30 mouse cellular contexts compared by ENCODE assay signal in genomic region chr1:42742242-42742560, GRCm38 (mm10). TPM values are rescaled to one million over a fixed set of nuclear protein-coding genes. Genes with fewer than 3 reads are reported as not detected.
DNase-seq lines count a peak whose midpoint lies in the region; ATAC-seq lines count a peak whose summit lies in the region.
"Had no signal": no experiment of that assay in that cellular context is flagged by ENCODE, and none has a peak within 500 bp of the region (broad histone marks: within the 10 kb centered on the region; RNA-seq: fewer than 3 reads in every experiment).

No protein-coding gene starts in this region.

- no peak for ATAC-seq in hindbrain, embryonic 13.5 days (ENCODE audit: low FRiP score)
- ATAC-seq: CD4-positive, CD25-positive, alpha-beta regulatory T cell, adult 4 months; forebrain, embryonic 13.5 days; lung, postnatal 0 days had no signal

- 79% methylated on average over 4 of the region's 4 CpGs for WGBS in hindbrain, embryonic 13.5 days
- WGBS in hindbrain, embryonic 10.5 days: 77% methylated on average over 4 of the region's 4 CpGs

- no peak overlapping the region for H3K4me2 ChIP-seq in hindbrain, embryonic 13.5 days
- H3K4me2 ChIP-seq: forebrain, embryonic 13.5 days; heart, embryonic 11.5 days; limb, embryonic 15.5 days; liver, embryonic 13.5 days; midbrain, embryonic 15.5 days; neural tube, embryonic 13.5 days had no signal

- H3K36me3 ChIP-seq in hindbrain, embryonic 13.5 days: no peaks in the 10 kb centered on the region
- no peaks in the 10 kb centered on the region for H3K36me3 ChIP-seq in hindbrain, embryonic 10.5 days
- H3K36me3 ChIP-seq: limb, embryonic 10.5 days; limb, embryonic 15.5 days; liver, embryonic 13.5 days; midbrain, embryonic 15.5 days; neural tube, embryonic 13.5 days had no signal

- peaks cover 23% of the 10 kb centered on the region for H3K4me1 ChIP-seq in hindbrain, embryonic 13.5 days (replicated peaks)
- H3K4me1 ChIP-seq in hindbrain, embryonic 10.5 days (replicated peaks): peaks cover 2% of the 10 kb centered on the region; the same call in 1 of the 2 replicates
- H3K4me1 ChIP-seq: liver, embryonic 13.5 days had no signal

- no peaks in the 10 kb centered on the region for H3K9me3 ChIP-seq in hindbrain, embryonic 13.5 days
- H3K9me3 ChIP-seq in hindbrain, embryonic 10.5 days: peaks cover 6% of the 10 kb centered on the region; the same call in 1 of the 2 replicates
- H3K9me3 ChIP-seq: forebrain, embryonic 13.5 days; limb, embryonic 10.5 days; limb, embryonic 15.5 days; liver, embryonic 13.5 days; midbrain, embryonic 15.5 days; neural tube, embryonic 13.5 days had no signal

- no peaks in the 10 kb centered on the region for H3K27me3 ChIP-seq in hindbrain, embryonic 13.5 days
- H3K27me3 ChIP-seq in hindbrain, embryonic 10.5 days (ENCODE audit: insufficient read depth, poor library complexity, severe bottlenecking): no peaks in the 10 kb centered on the region
- H3K27me3 ChIP-seq: forebrain, embryonic 13.5 days; limb, embryonic 15.5 days; liver, embryonic 13.5 days; megakaryocyte, embryonic 14.5 days; midbrain, embryonic 15.5 days; neural tube, embryonic 13.5 days had no signal

- no peak overlapping the region for H3K4me3 ChIP-seq in hindbrain, embryonic 13.5 days
- H3K4me3 ChIP-seq in hindbrain, embryonic 10.5 days: no peak overlapping the region
- H3K4me3 ChIP-seq: forebrain, embryonic 13.5 days; limb, embryonic 10.5 days; limb, embryonic 15.5 days; liver, embryonic 13.5 days; megakaryocyte, embryonic 14.5 days; midbrain, embryonic 15.5 days; myocyte; neural tube, embryonic 13.5 days had no signal

- H3K27ac ChIP-seq in hindbrain, embryonic 13.5 days: peak overlapping the region; percentile 49; the same call in 1 of the 2 replicates
- no peak overlapping the region for H3K27ac ChIP-seq in hindbrain, embryonic 10.5 days
- H3K27ac ChIP-seq: forebrain, embryonic 13.5 days; limb, embryonic 10.5 days; limb, embryonic 15.5 days; liver, embryonic 13.5 days; midbrain, embryonic 15.5 days had no signal

- DNase-seq in hindbrain, embryonic 10.5 days (ENCODE audit: low spot score): no peak
- peak; percentile 27 for DNase-seq in kidney, adult 18-20 months
- DNase-seq in kidney, adult 9 months: peak; percentile 88
- peak; percentile 19 for DNase-seq in kidney, postnatal 10 days
- DNase-seq in T-cell, adult 2 months (ENCODE audit: low spot score): no peak
- DNase-seq in layer of hippocampus, postnatal 14 days (ENCODE audit: low spot score in 2 of 2): no peak
- no peak for DNase-seq in gastrocnemius, postnatal 10 days
- DNase-seq: adrenal gland, postnatal 25 days; cerebellum, adult 2 months; cerebellum, postnatal 25 days; gastrocnemius, postnatal 14 days; heart, adult 18-20 months; heart, postnatal 4 days; layer of hippocampus, postnatal 36 days; liver, embryonic 13.5 days; lung, adult 18-20 months; lung, postnatal 4 days had no signal

- no peak overlapping the region for H3K9ac ChIP-seq in hindbrain, embryonic 13.5 days
- H3K9ac ChIP-seq: forebrain, embryonic 13.5 days; limb, embryonic 15.5 days; liver, embryonic 13.5 days; midbrain, embryonic 15.5 days; neural tube, embryonic 13.5 days had no signal

RNA-seq across cellular contexts. Expression of gene Pou3f3, which starts 46.6 kb away (rescaled TPM):
- 17.4 and 18.2 TPM in 2 replicates for polyA plus RNA-seq in hindbrain, embryonic 13.5 days (2015; fragmentation: Nextera tagmentation; extraction: Ambion mirVana)
- polyA plus RNA-seq in hindbrain, embryonic 10.5 days (2016; fragmentation: Nextera tagmentation; extraction: Ambion mirVana): 16.8 and 17.8 TPM in 2 replicates
- 10 to 100 TPM; 53.2 to 54.3 TPM for total RNA-seq in layer of hippocampus, postnatal 14 days (2021)
- total RNA-seq in gastrocnemius, postnatal 10 days (2021): under 1 TPM; 0.12 to 0.16 TPM
- total RNA-seq: adrenal gland, adult 18-20 months; gastrocnemius, postnatal 14 days had no signal
- polyA plus RNA-seq: heart, embryonic 16.5 days; limb, embryonic 10.5 days; myocyte had no signal

Comparison
In these comparisons a context has a peak if more than half of its experiments do, and no peak if none do; other contexts are left out.
1. DNase-seq: peak in kidney, adult 18-20 months (single experiment), kidney, adult 9 months (single experiment) and kidney, postnatal 10 days (single experiment); none in hindbrain, embryonic 10.5 days (single experiment), T-cell, adult 2 months (single experiment), layer of hippocampus, postnatal 14 days (0 of 2) and gastrocnemius, postnatal 10 days (single experiment).
2. RNA of gene Pou3f3, which starts 46.6 kb away (total RNA-seq): 53.2 to 54.3 TPM in layer of hippocampus, postnatal 14 days; 0.12 to 0.16 TPM in gastrocnemius, postnatal 10 days; every median in the first group is over 10 times any median in the second.